Mouse (Mus musculus) heart, adult 11 months (tissue): ENCODE data around the gene Unc13a.

Experiments
- DNase-seq: peaks from one replicate; pipeline ENCODE4 v3.0.0; 2022

Unc13a gene

GRCm38 (mm10) chr8:71660325-71661120 is 11.0 kb downstream of the Unc13a start:
- peak; percentile 96 for DNase-seq

- DNase-seq, result no peak
These were observed 11.8 kb downstream of the Unc13a start for GRCm38 (mm10) chr8:71659751-71660150.

- DNase-seq, result no peak
These were observed 13.0 kb downstream of the Unc13a start for GRCm38 (mm10) chr8:71658515-71659049.

- DNase-seq, result no peak
These were observed 13.7 kb downstream of the Unc13a start for GRCm38 (mm10) chr8:71657816-71658215.

- DNase-seq, result no peak
These were observed 17.0 kb downstream of the Unc13a start for GRCm38 (mm10) chr8:71654600-71654999.

GRCm38 (mm10) chr8:71645510-71645909 is 26.0 kb downstream of the Unc13a start:
- no peak for DNase-seq

GRCm38 (mm10) chr8:71639318-71639717 is 32.2 kb downstream of the Unc13a start:
- DNase-seq, result no peak

- no peak for DNase-seq
These were observed 33.2 kb downstream of the Unc13a start for GRCm38 (mm10) chr8:71638321-71638720.

GRCm38 (mm10) chr8:71637149-71638095 is 34.1 kb downstream of the Unc13a start:
- no peak for DNase-seq

GRCm38 (mm10) chr8:71633981-71634667 is 37.4 kb downstream of the Unc13a start:
- peak; percentile 95 for DNase-seq

- peak; percentile 96 for DNase-seq
These were observed 38.4 kb downstream of the Unc13a start for GRCm38 (mm10) chr8:71633164-71633563.

- DNase-seq, result no peak
These were observed 39.7 kb downstream of the Unc13a start for GRCm38 (mm10) chr8:71631897-71632296.

- DNase-seq, result no peak
These were observed 40.8 kb downstream of the Unc13a start for GRCm38 (mm10) chr8:71630761-71631160.

- DNase-seq, result peak; percentile 96
These were observed 41.8 kb downstream of the Unc13a start for GRCm38 (mm10) chr8:71629781-71630212.

- DNase-seq, result peak; percentile 99
These were observed 42.4 kb downstream of the Unc13a start for GRCm38 (mm10) chr8:71629096-71629697.

- no peak for DNase-seq
These were observed 43.0 kb downstream of the Unc13a start for GRCm38 (mm10) chr8:71628396-71629095.

- peak; percentile 94 for DNase-seq
These were observed 44.1 kb downstream of the Unc13a start for GRCm38 (mm10) chr8:71627265-71628099.

- no peak for DNase-seq
These were observed 44.8 kb downstream of the Unc13a start for GRCm38 (mm10) chr8:71626753-71627152.

GRCm38 (mm10) chr8:71625088-71625487 is 46.5 kb downstream of the Unc13a start:
- DNase-seq, result peak; percentile 91

- DNase-seq, result peak; percentile 89
These were observed 51.8 kb downstream of the Unc13a start for GRCm38 (mm10) chr8:71619786-71620185.

GRCm38 (mm10) chr8:71613418-71613817 is 58.1 kb downstream of the Unc13a start:
- peak; percentile 93 for DNase-seq
